Mouse (Mus musculus) gastrocnemius, postnatal 36 days (tissue): ENCODE data around the gene Mdm2. TPM values are rescaled to one million over a fixed set of nuclear protein-coding genes. Genes with fewer than 3 reads are reported as not detected.

Source experiments
- DNase-seq, 2 experiments: peaks; one replicate each; pipeline ENCODE4 v3.0.0; 2022
- intact Hi-C: fragments of 180-260 bp; cut with DNase I; formaldehyde crosslinking; loops from one replicate; pipeline ENCODE4 v1.15.1; 2025
- total RNA-seq, 2 experiments: library from RNA; stranded (reverse); gene quantifications; 2 replicates each; pipeline ENCODE4 v1.2.3; 2021

The Mdm2 gene
- total RNA-seq, 2 experiments from 2014 or later: 40.8 to 44.9 TPM

GRCm38 (mm10) chr10:117649292-117650041 is 61.1 kb downstream of the Mdm2 start:
- no peak for DNase-seq

DNA sequence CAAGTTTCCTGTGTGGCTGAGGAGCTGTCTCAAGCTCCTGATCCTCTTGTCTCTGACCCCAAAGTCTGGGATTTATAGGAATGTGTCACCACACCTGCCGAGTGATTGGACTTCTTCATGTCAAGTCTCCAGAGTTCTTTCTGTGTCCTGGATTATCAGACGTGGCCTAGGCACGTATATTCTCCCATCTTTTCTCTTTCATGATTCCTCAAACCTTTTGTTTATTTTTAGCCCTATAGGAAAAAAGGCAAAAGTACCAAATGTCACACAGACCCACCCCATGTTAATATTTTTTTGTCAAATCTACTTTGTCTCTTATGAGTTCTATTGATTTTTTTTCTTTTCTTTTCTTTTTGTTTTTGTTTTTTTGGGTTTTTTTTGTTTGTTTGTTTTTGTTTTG is 61.9 kb downstream of the Mdm2 start:
- intact Hi-C loops: no loop called here
- no peak for DNase-seq

More at GRCm38 (mm10) chr10:117649292-117650041, 61.1 kb downstream of the Mdm2 start:
- intact Hi-C loops: no loop called here

- no peak for DNase-seq
- intact Hi-C loops: no loop called here
Measured at GRCm38 (mm10) chr10:117647964-117648472, 62.5 kb downstream of the Mdm2 start.

GRCm38 (mm10) chr10:117647158-117647505 is 63.4 kb downstream of the Mdm2 start:
- intact Hi-C loops: no loop called here

GRCm38 (mm10) chr10:117646482-117647157 is 63.9 kb downstream of the Mdm2 start:
- intact Hi-C loops: no loop called here
- DNase-seq: no peak

More at GRCm38 (mm10) chr10:117647158-117647505, 63.4 kb downstream of the Mdm2 start:
- no peak for DNase-seq

- DNase-seq: no peak
- intact Hi-C loops: no loop called here
Measured at GRCm38 (mm10) chr10:117645487-117645964, 65.0 kb downstream of the Mdm2 start.

DNA sequence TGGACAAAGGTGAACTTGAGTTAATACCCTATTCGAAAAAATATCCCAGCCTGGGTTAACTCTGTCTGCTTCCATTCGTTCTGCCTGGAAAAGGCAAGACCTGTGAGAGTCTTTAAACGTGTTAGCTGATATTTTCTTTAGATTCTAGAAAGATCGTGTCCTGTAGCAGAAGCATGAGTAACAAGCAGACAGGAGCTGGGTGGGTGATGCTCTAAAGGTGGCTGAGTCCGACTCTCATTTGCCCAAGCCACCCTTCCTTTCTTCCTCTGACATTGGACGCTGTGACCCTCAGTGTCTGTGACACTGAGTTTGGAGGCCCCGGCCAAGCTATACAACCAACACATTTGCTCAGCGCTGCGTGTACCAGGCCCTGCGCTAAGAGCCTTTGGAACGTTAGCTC is 65.7 kb downstream of the Mdm2 start:
- DNase-seq: no peak
- intact Hi-C loops: no loop called here

GRCm38 (mm10) chr10:117644429-117644748 is 66.2 kb downstream of the Mdm2 start:
- intact Hi-C loops: no loop called here

GRCm38 (mm10) chr10:117643711-117644428 is 66.7 kb downstream of the Mdm2 start:
- intact Hi-C loops: no loop called here
- DNase-seq: no peak

More at GRCm38 (mm10) chr10:117644429-117644748, 66.2 kb downstream of the Mdm2 start:
- DNase-seq: no peak

GRCm38 (mm10) chr10:117643302-117643701 is 67.3 kb downstream of the Mdm2 start:
- DNase-seq: no peak
- intact Hi-C loops: no loop called here

DNA sequence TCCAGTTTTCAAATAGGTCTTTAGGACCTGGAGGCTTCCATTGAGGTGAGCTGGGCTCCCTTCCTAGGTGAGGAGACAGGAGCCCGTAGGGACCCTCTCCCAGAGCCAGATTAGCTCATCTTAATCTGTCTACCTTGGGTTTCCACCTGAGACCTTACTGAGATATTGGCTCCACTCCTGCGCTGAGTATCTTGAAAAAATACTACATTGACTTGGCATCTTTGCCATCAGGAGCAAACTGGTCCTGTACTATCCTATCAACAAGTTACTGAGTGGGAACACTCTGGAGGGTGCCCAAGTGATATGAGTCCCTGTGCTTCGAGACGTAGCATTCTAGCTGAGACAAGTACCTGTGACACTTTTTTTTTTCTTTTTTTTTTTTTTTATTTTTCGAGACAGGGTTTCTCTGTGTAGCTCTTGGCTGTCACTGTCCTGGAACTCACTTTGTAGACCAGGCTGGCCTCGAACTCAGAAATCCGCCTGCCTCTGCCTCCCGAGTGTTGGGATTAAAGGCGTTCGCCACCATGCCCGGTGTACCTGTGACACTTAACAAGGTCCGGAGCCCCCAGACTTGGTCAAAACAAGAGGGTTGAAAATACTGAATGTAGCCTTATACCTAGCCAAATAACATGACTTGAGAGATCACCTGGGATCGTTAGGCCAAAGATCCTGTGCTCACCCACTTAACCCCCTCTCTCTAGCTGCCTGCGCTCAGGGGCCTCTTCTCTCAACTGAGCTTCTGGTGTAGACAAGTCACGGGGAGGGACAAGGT is 67.9 kb downstream of the Mdm2 start:
- DNase-seq: no peak
- intact Hi-C loops: no loop called here

GRCm38 (mm10) chr10:117642201-117642450 is 68.4 kb downstream of the Mdm2 start:
- peak in 1 of 2 experiments; percentile 9 for DNase-seq
- intact Hi-C loops: no loop called here

DNA sequence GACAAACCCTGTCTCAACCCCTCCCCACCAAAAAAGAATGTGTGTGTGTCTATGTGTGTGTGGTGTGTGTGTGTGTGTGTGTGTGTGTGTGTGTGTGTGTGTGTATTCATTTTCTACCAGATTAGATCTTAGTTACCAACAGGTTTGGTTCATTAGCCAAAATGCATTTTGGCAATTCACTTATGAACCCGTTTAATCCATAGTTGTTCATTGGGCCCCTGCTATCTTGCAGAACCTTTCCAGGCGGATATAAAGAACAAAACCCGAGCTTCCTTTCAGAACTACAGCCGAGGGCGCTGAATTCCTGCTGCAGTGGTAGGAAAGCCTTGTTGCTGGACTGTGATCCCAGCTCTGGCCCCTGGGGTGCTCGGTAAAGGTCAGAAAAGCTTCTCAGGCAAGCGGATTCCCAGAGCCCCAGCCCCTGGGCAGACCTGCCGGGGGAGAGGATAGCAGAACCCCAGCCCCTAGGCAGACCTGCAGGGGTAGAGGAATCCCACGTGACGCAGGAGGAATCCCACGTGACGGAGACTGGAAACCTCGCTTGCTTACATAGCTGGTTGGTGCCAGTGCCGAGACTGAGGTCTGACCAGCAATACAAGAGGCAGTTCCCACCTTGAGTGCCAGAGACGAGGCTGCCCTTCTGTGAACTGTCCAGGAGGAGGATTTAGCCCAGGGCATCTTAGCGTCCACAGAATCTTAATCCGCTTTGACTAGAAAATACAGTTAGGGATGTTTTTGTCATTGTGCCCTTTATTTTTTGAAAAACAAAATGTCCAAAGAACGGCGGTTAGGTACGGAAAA is 69.0 kb downstream of the Mdm2 start:
- no peak for DNase-seq
- intact Hi-C loops: no loop called here

- no peak for DNase-seq
- intact Hi-C loops: no loop called here
Measured at GRCm38 (mm10) chr10:117640595-117641078, 69.9 kb downstream of the Mdm2 start.

DNA sequence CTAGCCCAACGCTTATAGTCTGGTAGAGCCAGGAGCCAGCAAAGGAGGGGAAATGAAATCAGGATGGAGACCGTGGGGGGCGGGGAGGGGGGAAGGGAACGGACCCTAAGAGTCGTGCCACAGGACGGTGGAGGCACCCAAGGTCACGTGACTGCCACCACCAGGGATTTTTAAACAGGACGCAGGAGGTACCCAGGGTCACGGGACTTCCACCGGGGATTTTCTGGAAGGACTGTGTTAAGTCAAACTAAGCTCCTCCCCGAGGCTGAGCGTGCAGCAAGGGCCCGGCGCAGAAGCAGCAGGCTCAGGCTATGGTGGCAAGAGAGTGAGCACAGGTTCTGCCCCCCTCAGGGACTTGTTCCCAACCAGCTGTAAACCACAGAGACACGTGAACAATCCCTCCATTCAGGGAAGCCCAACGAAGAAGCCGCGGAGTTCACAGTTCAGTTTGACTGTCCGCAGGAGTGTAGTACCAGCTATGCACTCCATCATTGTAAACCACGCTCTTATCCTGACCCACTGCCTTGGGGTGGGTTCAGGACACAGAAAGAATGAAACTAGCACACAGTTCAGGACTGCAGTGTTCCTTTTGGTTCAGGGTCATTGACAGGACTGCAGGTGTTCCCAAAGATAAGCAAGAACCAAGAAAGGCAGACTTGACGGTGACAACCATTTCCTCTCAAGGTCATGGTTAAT is 70.5 kb downstream of the Mdm2 start:
- no peak for DNase-seq
- intact Hi-C loops: no loop called here

- intact Hi-C loops: no loop called here
- DNase-seq: no peak
Measured at GRCm38 (mm10) chr10:117639221-117639599, 71.3 kb downstream of the Mdm2 start.
